Mouse (Mus musculus) layer of hippocampus, postnatal 14 days (tissue): Measurements from ENCODE around the gene Utp11. TPM values are rescaled to one million over a fixed set of nuclear protein-coding genes. Genes with fewer than 3 reads are reported as not detected.
"Not testable (repeated sequence)": the region's sequence is repeated elsewhere in the genome, so short reads cannot be mapped to it uniquely, and the experiment has no call there.

ENCODE experiments used
- DNase-seq, 2 experiments: peaks; one replicate each; pipeline ENCODE4 v3.0.0; 2021 to 2022; ENCODE audit warnings: low spot score in 2 of 2, mixed read lengths in 1 of 2
- long read RNA-seq, 2 experiments: library from polyadenylated mRNA; stranded (forward); transcript quantifications; one replicate each; pipeline ENCODE4 v2.0.0; 2021
- total RNA-seq, 2 experiments: library from RNA; stranded (reverse); gene quantifications; 2 replicates each; pipeline ENCODE4 v1.2.3; 2021

Gene Utp11
- total RNA-seq, result 10 to 100 TPM; 15.5 to 17.5 TPM
- long read RNA-seq, experiment 1, full-length matches to known transcripts, result 21 of 23 reads
- long read RNA-seq, experiment 1, partial matches to known transcripts, result 1 of 23 reads
- long read RNA-seq, experiment 1, other reads (novel, unspliced or antisense), result 1 of 23 reads
- long read RNA-seq, experiment 2, full-length matches to known transcripts, result 40 of 52 reads
- long read RNA-seq, experiment 2, partial matches to known transcripts, result 5 of 52 reads
- long read RNA-seq, experiment 2, other reads (novel, unspliced or antisense), result 7 of 52 reads

DNA sequence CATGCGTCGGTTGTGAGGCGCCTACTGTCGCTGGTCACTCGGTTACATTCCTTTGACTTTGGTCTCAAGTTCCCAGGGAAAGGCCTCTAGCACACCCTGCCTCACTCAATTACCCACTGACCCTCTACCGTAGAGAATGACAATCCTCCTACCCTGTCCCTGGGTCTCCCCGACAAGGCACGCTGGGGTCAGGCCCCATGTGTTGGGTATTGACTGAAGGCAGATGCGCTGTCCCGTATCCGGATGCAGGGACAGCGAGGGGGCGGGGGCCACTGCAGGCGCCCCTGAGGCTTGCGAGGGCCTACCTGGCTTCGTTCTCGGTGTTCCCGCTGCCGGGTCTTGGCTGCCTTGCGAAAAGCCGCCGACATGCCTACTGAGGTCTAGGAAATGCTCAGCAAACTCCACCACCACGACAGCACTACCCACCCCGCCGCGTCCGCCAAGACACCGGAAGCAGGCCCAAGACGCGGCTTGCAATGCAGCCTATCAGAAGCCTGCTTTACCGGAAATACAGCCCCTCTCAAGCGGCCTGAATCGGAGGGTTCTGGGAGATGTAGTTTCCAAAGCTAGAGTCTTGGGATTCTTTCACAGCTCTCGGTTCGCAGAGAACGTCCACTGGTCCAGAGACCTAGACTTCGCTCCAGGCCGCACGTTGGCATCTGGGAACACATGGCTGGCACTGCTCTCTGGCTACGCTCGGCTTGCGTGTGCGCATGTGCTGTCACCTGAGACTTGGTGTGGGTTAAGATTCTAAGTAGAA, at the start of gene Utp11:
Utp11 (minus strand) TSS at position 466 of the 760 bp plus-strand sequence.
- peak; percentile 81 to 91 for DNase-seq

DNA sequence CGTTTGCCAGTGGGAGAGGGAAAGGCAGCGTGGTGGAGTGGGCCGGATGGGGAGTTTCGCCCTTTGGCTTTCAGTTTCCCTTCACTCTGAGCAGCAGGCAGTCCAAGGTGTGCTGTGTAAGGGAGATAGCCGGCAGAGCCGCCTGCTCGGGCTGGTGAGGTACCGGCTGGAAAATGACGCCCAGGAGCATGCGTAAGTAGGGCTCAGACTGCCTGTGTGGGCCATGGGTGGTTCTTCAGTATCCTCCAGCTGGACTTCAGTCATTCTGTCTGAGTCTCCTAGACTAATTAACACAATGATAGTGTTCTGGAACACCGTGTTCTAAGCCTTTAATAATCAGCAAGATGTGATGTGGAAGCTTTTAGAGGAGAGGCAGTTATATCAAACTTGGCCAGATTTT, 49.4 kb upstream of the Utp11 start:
- DNase-seq, result no peak

DNA sequence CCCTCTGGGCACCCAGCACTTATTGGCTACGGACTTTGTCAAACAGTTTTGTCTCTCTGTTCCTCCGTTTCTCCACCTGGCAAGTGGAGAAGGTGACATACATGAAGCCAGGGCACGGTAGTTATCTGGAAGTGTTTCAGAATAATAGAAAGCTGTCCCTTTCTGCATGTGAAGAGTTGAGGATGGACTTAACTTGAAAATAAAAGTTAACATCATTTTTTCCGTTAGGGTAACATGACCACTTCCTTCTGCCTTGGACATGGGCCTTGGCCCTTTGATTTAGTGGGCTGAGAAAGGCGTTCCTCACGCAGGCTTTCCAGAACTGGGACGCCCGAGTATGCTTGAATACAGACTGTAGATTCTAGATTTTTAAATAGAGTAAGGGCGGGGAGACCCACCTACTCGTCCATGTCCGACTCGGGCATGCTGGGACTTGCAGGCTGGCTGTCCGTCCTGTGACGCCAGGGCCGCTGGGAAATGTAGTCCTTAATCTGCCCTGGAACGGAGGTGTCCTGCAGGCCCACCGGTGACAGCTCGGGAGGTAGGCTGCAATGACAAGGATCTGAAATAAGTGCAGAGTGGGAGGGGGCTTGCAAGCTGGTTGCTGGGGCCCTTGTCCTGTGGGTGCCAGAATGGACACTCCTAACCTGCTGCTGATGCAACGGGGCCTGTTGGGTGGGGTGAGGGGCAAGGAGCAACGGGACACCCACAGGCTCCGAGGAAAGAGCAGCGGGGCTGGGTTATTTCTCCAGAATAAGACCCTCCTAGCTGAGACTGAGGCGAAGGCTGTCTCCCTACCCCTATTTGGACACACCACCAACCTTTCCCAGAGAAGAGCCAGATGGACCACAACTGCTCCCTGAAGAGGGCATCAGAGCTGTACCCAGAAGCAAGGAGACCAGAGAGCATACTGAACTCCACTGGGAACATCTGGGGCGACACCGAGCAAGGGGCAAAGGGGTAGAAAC, 48.3 kb upstream of the Utp11 start, which contains the start of gene Inpp5b:
Inpp5b (plus strand) TSS at position 475 of the 968 bp plus-strand sequence.
- DNase-seq, result peak; percentile 84 to 90

DNA sequence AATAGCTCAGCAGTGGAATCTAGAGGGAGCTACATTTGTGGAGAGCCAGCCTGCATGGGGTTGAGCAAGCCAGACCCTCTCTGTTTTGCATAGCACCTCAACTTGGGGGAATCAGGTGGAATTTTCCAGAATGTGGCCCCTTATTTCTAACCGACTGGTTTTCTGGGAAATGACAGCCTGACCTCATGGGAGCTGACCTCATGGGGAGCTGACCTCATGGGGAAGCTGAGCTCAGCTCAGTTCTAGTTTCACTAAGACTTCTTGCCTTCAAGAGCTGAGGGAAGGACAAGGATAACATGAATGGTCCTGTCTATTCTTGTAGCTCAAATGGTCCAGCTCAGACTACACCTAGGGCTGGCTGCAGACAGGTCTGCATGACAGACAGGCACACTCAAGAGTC, 45.4 kb upstream of the Utp11 start:
- DNase-seq, result no peak

GRCm38 (mm10) chr4:124738013-124738412, 44.6 kb upstream of the Utp11 start:
- DNase-seq, result no peak

GRCm38 (mm10) chr4:124737486-124737885, 44.1 kb upstream of the Utp11 start:
- no peak for DNase-seq

- no peak for DNase-seq
Observed at GRCm38 (mm10) chr4:124736952-124737351, 43.6 kb upstream of the Utp11 start.

DNA sequence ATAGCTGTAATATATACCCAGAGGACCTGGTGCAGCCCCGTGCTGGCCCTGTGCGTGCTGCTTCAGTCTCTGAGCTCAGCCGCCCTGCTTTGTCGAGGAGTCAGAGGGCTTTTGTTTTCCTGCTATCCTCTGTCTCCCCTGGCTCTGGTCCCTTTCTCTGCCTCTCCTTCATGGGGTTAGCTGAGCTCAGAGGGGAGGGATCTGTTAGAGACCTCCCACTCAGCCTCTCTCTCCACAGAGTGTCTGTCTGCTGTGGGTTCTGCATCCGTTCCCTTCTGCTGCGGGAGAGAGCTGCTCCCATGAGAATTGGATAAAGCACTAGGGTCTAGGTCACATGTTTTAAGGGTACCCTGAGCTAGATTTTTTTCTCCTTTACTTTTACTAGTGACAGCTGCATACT, 32.7 kb upstream of the Utp11 start:
- no peak for DNase-seq

DNA sequence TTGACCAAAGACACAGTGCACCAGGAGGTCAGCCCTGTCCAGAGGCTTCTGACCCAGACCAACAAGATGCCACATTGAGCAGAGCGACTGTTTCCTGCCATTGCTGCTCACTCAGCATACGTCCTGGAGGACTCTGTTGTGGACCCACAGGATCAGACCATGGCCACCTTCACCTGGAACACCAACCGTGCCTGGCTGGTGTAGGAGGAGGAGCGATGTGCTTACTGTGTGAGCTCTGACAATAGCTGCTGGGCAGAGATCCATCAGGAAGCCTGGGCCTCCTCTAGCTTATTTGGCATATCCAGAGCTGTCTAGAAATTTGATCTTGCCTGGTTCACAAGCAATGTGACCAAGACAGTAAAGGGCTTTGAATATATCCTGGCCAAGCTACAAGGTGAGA, 25.7 kb upstream of the Utp11 start:
- no peak for DNase-seq

GRCm38 (mm10) chr4:124714545-124715481, 21.4 kb upstream of the Utp11 start, which contains the start of gene Sf3a3:
Sf3a3 (plus strand) TSS chr4:124714776.
- DNase-seq, result peak; percentile 93 to 97

DNA sequence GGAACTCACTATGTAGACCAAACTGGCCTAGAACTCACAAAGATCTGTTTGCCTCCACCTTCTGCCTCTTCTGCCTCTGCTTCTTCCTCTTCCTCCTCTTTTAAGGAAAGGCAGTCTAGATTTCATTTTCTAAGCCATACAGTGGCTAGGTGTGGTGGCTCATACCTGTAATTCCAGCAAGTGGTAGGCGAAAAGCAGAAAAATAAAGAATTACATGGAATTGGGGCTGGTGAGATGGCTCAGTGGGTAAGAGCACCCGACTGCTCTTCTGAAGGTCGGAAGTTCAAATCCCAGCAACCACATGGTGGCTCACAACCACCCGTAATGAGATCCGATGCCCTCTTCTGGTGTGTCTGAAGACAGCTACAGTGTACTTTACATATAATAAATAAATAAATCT, 20.4 kb upstream of the Utp11 start:
- not testable (repeated sequence) for DNase-seq

DNA sequence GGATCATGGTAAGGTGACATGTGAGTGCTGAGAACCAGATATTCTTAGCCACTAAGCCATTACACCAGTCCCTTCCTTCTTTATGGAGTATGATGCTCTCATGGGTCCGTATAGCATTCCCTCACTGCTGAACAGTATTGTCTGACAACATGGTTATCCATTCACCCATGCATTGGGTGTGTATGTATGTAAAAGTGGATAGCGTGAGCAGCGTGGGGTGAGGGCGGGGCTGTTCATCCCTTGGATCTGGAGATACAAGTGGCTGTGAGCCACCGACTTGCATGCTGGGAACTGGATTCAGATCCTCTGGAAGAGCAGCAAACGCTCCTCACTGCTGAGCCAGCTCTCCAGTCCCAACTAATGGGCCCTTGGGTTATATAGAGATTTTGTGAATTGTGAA, 19.2 kb upstream of the Utp11 start:
- no peak for DNase-seq

- DNase-seq, result peak in 1 of 2 experiments; percentile 32
Observed at GRCm38 (mm10) chr4:124710776-124711291, 17.4 kb upstream of the Utp11 start.

GRCm38 (mm10) chr4:124709961-124710446, 16.6 kb upstream of the Utp11 start:
- no peak for DNase-seq

DNA sequence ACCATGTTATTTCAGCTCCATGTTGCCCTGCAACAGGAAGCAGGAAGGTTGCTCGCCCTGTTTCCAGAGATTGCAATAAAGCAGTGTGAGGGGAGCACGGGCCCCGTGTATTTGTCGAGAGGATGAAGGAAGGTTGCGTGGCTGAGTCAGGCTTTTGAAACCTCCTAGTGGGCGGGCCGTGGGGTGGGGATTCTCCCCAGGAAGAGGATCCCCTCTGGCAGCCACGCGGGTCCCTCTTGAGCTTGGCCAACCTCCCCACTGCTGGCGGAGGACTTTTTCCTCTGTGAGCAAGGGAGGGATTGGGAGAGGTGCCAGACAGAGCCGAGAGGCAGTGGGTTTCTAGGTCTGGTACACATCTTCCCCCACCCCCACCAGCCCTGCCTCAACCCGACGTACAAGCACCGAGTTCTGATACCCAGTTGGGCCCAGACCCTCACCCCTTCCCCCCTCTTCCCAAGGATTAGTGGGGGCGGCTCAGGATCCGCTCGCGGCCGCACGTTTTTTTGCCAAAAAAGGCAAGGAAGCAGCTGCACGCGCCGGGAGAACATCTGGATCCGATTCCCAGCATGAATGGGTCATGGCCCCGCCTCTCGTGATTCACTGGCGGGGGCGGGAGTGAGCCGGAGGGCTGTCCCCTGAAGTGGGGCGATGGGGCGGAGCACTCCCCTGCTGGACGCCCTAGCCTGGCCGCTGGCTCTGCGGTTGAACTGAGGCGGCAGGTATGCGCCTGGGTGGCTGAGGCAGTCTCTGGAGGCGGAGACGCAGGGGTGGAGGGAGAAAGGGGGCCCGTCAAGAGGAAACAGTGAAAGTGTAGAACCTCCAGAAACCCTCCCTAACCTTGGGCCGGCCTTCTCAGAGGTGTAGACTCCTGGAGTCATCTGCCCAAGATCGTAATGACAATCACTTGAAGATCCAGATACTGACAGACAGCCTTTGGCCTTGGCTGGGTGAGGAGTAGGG, 15.4 kb upstream of the Utp11 start:
- peak; percentile 56 to 75 for DNase-seq

GRCm38 (mm10) chr4:124708200-124708517, 14.8 kb upstream of the Utp11 start:
- not testable (repeated sequence) for DNase-seq

DNA sequence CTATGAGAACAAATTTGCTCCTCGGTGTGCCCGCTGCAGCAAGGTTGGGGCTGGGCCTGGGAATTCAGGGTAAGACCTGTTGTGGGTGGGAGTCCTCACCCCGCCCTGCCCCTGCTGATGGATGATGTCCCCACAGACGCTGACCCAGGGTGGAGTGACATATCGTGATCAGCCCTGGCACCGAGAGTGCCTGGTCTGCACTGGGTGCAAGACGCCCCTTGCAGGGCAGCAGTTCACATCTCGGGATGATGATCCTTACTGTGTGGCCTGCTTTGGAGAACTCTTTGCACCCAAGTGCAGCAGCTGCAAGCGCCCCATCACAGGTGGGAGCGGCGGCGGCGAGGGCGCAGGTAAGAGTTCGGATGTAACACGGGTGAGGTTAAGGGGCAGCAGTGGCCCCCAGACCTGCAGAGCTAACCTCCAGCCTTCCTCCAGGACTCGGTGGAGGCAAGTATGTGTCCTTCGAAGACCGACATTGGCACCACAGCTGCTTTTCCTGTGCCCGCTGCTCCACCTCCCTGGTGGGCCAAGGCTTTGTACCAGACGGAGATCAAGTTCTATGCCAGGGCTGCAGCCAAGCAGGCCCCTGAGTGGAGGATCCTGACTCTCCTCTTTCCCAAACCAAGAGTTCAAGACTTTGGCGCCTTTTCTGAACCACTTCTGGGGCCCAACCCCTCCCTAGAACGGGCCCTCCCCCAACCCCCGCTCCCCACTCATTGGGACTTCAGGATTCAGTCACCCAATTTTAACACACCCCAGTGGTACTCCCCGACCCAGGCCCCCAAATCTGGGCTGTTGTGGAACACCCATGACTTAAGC, 14.2 kb upstream of the Utp11 start:
- DNase-seq, result not testable (repeated sequence)
